Mouse (Mus musculus): ENCODE measurements at regions not wholly inside any gene's neighbourhood (a gene's known extent, or its start where the extent isn't known, plus 50 kb on each side); places are given as distances from the start of the nearest gene placed in this dataset.

DNA sequence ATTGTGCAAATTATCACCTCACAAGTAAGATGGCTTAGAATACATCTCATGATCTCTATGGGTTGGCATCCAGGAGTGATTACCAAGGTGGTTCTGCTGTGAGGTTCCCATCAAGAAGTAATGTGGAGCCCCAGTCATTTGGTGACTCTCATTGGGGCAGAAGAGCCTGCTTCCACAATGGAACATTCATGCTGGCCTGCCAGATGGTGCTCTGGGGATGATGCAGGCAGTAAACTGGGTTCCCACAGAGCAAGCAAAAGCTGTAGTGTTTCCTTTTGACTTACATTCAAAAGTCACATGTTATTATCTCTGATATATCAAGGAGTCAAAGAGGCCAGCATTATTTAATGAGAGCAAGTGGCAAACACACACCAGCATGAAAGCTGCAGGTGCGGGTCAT, 360.4 kb downstream of the Pik3r1 start:
- TF ChIP-seq POLR2A (IDR thresholded peaks at IDR 0.05; ENCODE audit: low read depth, low read length), result no peak
- no peak for TF ChIP-seq CTCF (IDR thresholded peaks at IDR 0.05; ENCODE audit: extremely low read depth, insufficient read depth, insufficient read length, insufficient replicate concordance)

All from spleen, adult 2 months (tissue).